Mouse (Mus musculus): ENCODE measurements around the gene Trpm8. TPM values are rescaled to one million over a fixed set of nuclear protein-coding genes. Genes with fewer than 3 reads are reported as not detected.

Trpm8 gene
- total and polyA plus RNA-seq, 2 experiments from 2014 or later, result not detected

DNA sequence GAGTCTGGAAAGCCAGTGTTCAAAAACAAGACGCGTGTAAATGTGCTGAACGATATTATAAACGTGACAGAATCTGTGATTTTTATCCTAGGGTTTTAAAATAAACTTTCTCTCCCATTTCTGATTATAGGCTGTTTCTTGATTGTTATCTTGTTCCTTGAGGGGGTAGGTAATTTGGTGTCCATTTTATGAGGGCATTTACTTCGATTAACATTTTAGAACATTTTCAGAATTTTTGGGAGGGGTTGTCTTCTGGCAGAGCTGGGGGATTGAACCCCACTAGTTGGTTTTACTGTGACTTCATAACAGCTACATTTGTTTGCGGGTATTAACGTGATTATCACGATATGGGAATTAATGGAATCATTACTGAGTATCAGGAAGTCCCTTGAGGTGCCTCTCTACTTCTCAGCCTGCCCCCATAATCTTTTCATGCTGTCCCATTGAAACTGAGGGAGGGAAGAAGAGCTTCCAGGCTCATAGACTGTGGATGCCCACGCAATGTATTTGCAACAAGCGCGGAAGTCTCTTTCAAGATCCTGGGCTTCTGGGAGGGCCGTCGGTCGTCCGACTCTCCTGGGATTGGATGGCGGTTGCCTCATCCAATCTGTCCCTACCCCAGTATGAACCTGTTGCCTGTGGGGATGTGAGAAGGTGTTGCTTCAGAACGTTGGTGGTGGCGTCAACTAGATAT lies 504 bp downstream of the Trpm8 start:
- ATAC-seq (ENCODE audit: insufficient read depth, low read depth) (no peak), DNase-seq (ENCODE audit: low spot score) (no peak)
- Histone ChIP-seq H3K4me1 (ENCODE audit: control insufficient read depth, insufficient read depth) (peaks cover 26% of the 10 kb centered on the region), H3K36me3 (replicated peaks; ENCODE audit: control insufficient read depth, insufficient read depth, low read length) (peaks cover 31% of the 10 kb centered on the region), H3K4me3 (ENCODE audit: low read depth, low read length) (peak overlapping the region; percentile 57), H3K27ac (ENCODE audit: low read depth) (peak overlapping the region; percentile 8), H3K9ac (replicated peaks; ENCODE audit: low read depth, low read length) (peak overlapping the region; percentile 69), H3K9me3 (replicated peaks; ENCODE audit: control insufficient read depth, low read length) (0 out of 2 replicates have a peak, but pooled peaks cover 2% of the 10 kb centered on the region), H3K4me2 (ENCODE audit: low read depth, low read length) (peak overlapping the region; percentile 62), H3K27me3 (ENCODE audit: control insufficient read depth, insufficient read depth, low read length) (no peaks in the 10 kb centered on the region)
- WGBS, result 63% methylated on average over 18 of the region's 18 CpGs
- no peak for TF ChIP-seq CTCF (IDR thresholded peaks at IDR 0.05; ENCODE audit: low read depth)
- TF ChIP-seq EP300 (IDR thresholded peaks at IDR 0.05; ENCODE audit: low read depth), result no peak

- 46% methylated on average over 9 of the region's 9 CpGs for WGBS
- no peak for ATAC-seq (ENCODE audit: insufficient read depth, low read depth)
- Histone ChIP-seq H3K4me3 (ENCODE audit: low read depth, low read length) (no peak overlapping the region), H3K27ac (ENCODE audit: low read depth) (no peak overlapping the region), H3K4me2 (ENCODE audit: low read depth, low read length) (no peak overlapping the region), H3K36me3 (replicated peaks; ENCODE audit: control insufficient read depth, insufficient read depth, low read length) (peaks cover 17% of the 10 kb centered on the region), H3K27me3 (ENCODE audit: control insufficient read depth, insufficient read depth, low read length) (no peaks in the 10 kb centered on the region), H3K9me3 (replicated peaks; ENCODE audit: control insufficient read depth, low read length) (0 out of 2 replicates have a peak, but pooled peaks cover 3% of the 10 kb centered on the region), H3K4me1 (ENCODE audit: control insufficient read depth, insufficient read depth) (peaks cover 26% of the 10 kb centered on the region), H3K9ac (replicated peaks; ENCODE audit: low read depth, low read length) (no peak overlapping the region)
- TF ChIP-seq CTCF (IDR thresholded peaks at IDR 0.05; ENCODE audit: low read depth), result no peak
- no peak for TF ChIP-seq EP300 (IDR thresholded peaks at IDR 0.05; ENCODE audit: low read depth)
- DNase-seq (ENCODE audit: low spot score), result no peak
Measured at GRCm38 (mm10) chr1:88279111-88280005, 1.9 kb downstream of the Trpm8 start.

GRCm38 (mm10) chr1:88280006-88280690 lies 2.7 kb downstream of the Trpm8 start:
- H3K36me3 ChIP-seq (replicated peaks; ENCODE audit: control insufficient read depth, insufficient read depth, low read length), result peaks cover 9% of the 10 kb centered on the region
- no peak for DNase-seq (ENCODE audit: low spot score)
- no peak for TF ChIP-seq EP300 (IDR thresholded peaks at IDR 0.05; ENCODE audit: low read depth)
- no peak for TF ChIP-seq CTCF (IDR thresholded peaks at IDR 0.05; ENCODE audit: low read depth)
- peaks cover 21% of the 10 kb centered on the region for H3K4me1 ChIP-seq (ENCODE audit: control insufficient read depth, insufficient read depth)
- no peak overlapping the region for H3K27ac ChIP-seq (ENCODE audit: low read depth)
- no peaks in the 10 kb centered on the region for H3K27me3 ChIP-seq (ENCODE audit: control insufficient read depth, insufficient read depth, low read length)
- ATAC-seq (ENCODE audit: insufficient read depth, low read depth), result no peak
- H3K4me3 ChIP-seq (ENCODE audit: low read depth, low read length), result no peak overlapping the region
- 64% methylated on average over 15 of the region's 15 CpGs for WGBS
- no peak overlapping the region for H3K4me2 ChIP-seq (ENCODE audit: low read depth, low read length)
- H3K9ac ChIP-seq (replicated peaks; ENCODE audit: low read depth, low read length), result no peak overlapping the region
- H3K9me3 ChIP-seq (replicated peaks; ENCODE audit: control insufficient read depth, low read length), result 0 out of 2 replicates have a peak, but pooled peaks cover 10% of the 10 kb centered on the region

- no peaks in the 10 kb centered on the region for H3K27me3 ChIP-seq (ENCODE audit: control insufficient read depth, insufficient read depth, low read length)
- H3K4me2 ChIP-seq (ENCODE audit: low read depth, low read length), result no peak overlapping the region
- 54% methylated on average over 3 of the region's 3 CpGs for WGBS
- H3K4me3 ChIP-seq (ENCODE audit: low read depth, low read length), result no peak overlapping the region
- no peaks in the 10 kb centered on the region for H3K36me3 ChIP-seq (replicated peaks; ENCODE audit: control insufficient read depth, insufficient read depth, low read length)
- DNase-seq (ENCODE audit: low spot score), result no peak
- peaks cover 4% of the 10 kb centered on the region; the same call in 1 of the 2 replicates for H3K4me1 ChIP-seq (ENCODE audit: control insufficient read depth, insufficient read depth)
- no peak for ATAC-seq (ENCODE audit: insufficient read depth, low read depth)
- 0 out of 2 replicates have a peak, but pooled peaks cover 15% of the 10 kb centered on the region for H3K9me3 ChIP-seq (replicated peaks; ENCODE audit: control insufficient read depth, low read length)
- no peak for TF ChIP-seq CTCF (IDR thresholded peaks at IDR 0.05; ENCODE audit: low read depth)
- no peak for TF ChIP-seq EP300 (IDR thresholded peaks at IDR 0.05; ENCODE audit: low read depth)
- H3K27ac ChIP-seq (ENCODE audit: low read depth), result no peak overlapping the region
- no peak overlapping the region for H3K9ac ChIP-seq (replicated peaks; ENCODE audit: low read depth, low read length)
Measured at GRCm38 (mm10) chr1:88282301-88282700, 4.8 kb downstream of the Trpm8 start.

Measured in heart, postnatal 0 days (tissue).